Mouse (Mus musculus): ENCODE data around the gene Nprl2.

The Nprl2 gene

GRCm38 (mm10) chr9:107541474-107542351, at the start of gene Nprl2, which contains the start of gene Cyb561d2:
Gene Nprl2 (plus strand): TSS chr9:107542226.
Gene Cyb561d2 (minus strand): TSS chr9:107542193.
- peak; percentile 93 to 96 for DNase-seq (ENCODE audit: low spot score in 2 of 2)

GRCm38 (mm10) chr9:107493511-107493910, 48.5 kb upstream of the Nprl2 start:
- no peak for DNase-seq (ENCODE audit: low spot score in 2 of 2)

- DNase-seq (ENCODE audit: low spot score in 2 of 2): no peak
These were observed 47.8 kb upstream of the Nprl2 start for GRCm38 (mm10) chr9:107494238-107494637.

- no peak for DNase-seq (ENCODE audit: low spot score in 2 of 2)
These were observed 45.7 kb upstream of the Nprl2 start for GRCm38 (mm10) chr9:107496359-107496758.

- peak in 1 of 2 experiments; percentile 13 for DNase-seq (ENCODE audit: low spot score in 2 of 2)
These were observed 41.2 kb upstream of the Nprl2 start for GRCm38 (mm10) chr9:107500708-107501286.

- no peak for DNase-seq (ENCODE audit: low spot score in 2 of 2)
These were observed 39.7 kb upstream of the Nprl2 start for GRCm38 (mm10) chr9:107502131-107502846.

- no peak for DNase-seq (ENCODE audit: low spot score in 2 of 2)
These were observed 37.1 kb upstream of the Nprl2 start for GRCm38 (mm10) chr9:107504662-107505537.

GRCm38 (mm10) chr9:107508266-107508665, 33.8 kb upstream of the Nprl2 start:
- DNase-seq (ENCODE audit: low spot score in 2 of 2): no peak

- DNase-seq (ENCODE audit: low spot score in 2 of 2): no peak
These were observed 31.5 kb upstream of the Nprl2 start for GRCm38 (mm10) chr9:107510384-107511100.

- no peak for DNase-seq (ENCODE audit: low spot score in 2 of 2)
These were observed 30.6 kb upstream of the Nprl2 start for GRCm38 (mm10) chr9:107511436-107511835.

- DNase-seq (ENCODE audit: low spot score in 2 of 2): no peak
These were observed 29.7 kb upstream of the Nprl2 start for GRCm38 (mm10) chr9:107512326-107512725.

- peak; percentile 32 to 61 for DNase-seq (ENCODE audit: low spot score in 2 of 2)
These were observed 27.6 kb upstream of the Nprl2 start for GRCm38 (mm10) chr9:107514303-107514955.

- DNase-seq (ENCODE audit: low spot score in 2 of 2): no peak
These were observed 21.7 kb upstream of the Nprl2 start for GRCm38 (mm10) chr9:107520331-107520730.

- DNase-seq (ENCODE audit: low spot score in 2 of 2): no peak
These were observed 20.8 kb upstream of the Nprl2 start for GRCm38 (mm10) chr9:107521190-107521589.

- DNase-seq (ENCODE audit: low spot score in 2 of 2): no peak
These were observed 20.2 kb upstream of the Nprl2 start for GRCm38 (mm10) chr9:107521711-107522399.

- no peak for DNase-seq (ENCODE audit: low spot score in 2 of 2)
These were observed 19.7 kb upstream of the Nprl2 start for GRCm38 (mm10) chr9:107522400-107522711.

GRCm38 (mm10) chr9:107526198-107527026, 15.6 kb upstream of the Nprl2 start:
- DNase-seq (ENCODE audit: low spot score in 2 of 2): no peak

GRCm38 (mm10) chr9:107533791-107534407, 8.1 kb upstream of the Nprl2 start, which contains the start of gene Tmem115:
Gene Tmem115 (plus strand): TSS chr9:107533945.
- DNase-seq (ENCODE audit: low spot score in 2 of 2): peak; percentile 96 to 97
